9 mouse cellular contexts compared by ENCODE assay signal in the genomic region with DNA sequence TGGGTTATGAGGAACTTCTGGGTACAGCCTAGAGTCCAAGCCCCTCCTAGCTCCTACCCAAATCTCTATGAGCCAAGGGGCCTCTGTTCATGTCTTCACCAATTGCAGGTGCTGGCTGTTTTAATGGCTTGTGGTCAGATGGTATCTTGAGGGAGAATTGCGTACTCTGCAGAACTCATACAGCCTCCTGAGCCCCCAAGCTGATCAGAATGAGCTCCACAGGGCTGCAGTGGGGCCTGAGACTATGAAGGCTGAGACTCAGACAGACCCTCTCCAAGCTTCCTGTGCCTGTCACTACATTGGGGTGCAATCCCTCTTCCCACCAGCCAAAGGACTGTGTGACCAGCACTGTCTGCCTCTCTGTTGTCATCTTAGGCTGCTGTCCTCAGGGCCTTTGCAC. TPM values are rescaled to one million over a fixed set of nuclear protein-coding genes. Genes with fewer than 3 reads are reported as not detected.
DNase-seq lines count a peak whose midpoint lies in the region; ATAC-seq and TF ChIP-seq lines count a peak whose summit lies in the region.
"Had no signal": no experiment of that assay in that cellular context is flagged by ENCODE, and none has a peak within 500 bp of the region (broad histone marks: within the 10 kb centered on the region; RNA-seq: fewer than 3 reads in every experiment).

No protein-coding gene starts in this region.

- peak overlapping the region; percentile 88; the same call in 1 of the 2 replicates for H3K27ac ChIP-seq in kidney, embryonic 14.5 days (ENCODE audit: low read depth, low read length)
- no peak overlapping the region for H3K27ac ChIP-seq in kidney, adult 2 months (ENCODE audit: insufficient read depth, low read depth, low read length)
- peak overlapping the region; percentile 96 for H3K27ac ChIP-seq in embryonic facial prominence, embryonic 12.5 days
- H3K27ac ChIP-seq in hindbrain, embryonic 12.5 days = peak overlapping the region; percentile 95
- H3K27ac ChIP-seq in midbrain, embryonic 12.5 days (replicated peaks) = peak overlapping the region; percentile 97

- H3K4me3 ChIP-seq in kidney, embryonic 14.5 days (ENCODE audit: low read length) = no peak overlapping the region
- no peak overlapping the region for H3K4me3 ChIP-seq in kidney, adult 2 months (ENCODE audit: insufficient read depth, low read depth, low read length)
- H3K4me3 ChIP-seq in embryonic facial prominence, embryonic 12.5 days = no peak overlapping the region
- no peak overlapping the region for H3K4me3 ChIP-seq in hindbrain, embryonic 12.5 days
- no peak overlapping the region for H3K4me3 ChIP-seq in midbrain, embryonic 12.5 days

- H3K27me3 ChIP-seq in kidney, embryonic 14.5 days (ENCODE audit: control insufficient read depth, insufficient read depth, low read length) = peaks cover 18% of the 10 kb centered on the region
- H3K27me3 ChIP-seq in kidney, adult 2 months (replicated peaks; ENCODE audit: control insufficient read depth, insufficient read depth, low read length) = no peaks in the 10 kb centered on the region
- H3K27me3 ChIP-seq in embryonic facial prominence, embryonic 12.5 days = peaks cover 16% of the 10 kb centered on the region
- peaks cover under 1% of the 10 kb centered on the region; the same call in 1 of the 2 replicates for H3K27me3 ChIP-seq in hindbrain, embryonic 12.5 days
- H3K27me3 ChIP-seq in midbrain, embryonic 12.5 days = no peaks in the 10 kb centered on the region; the same call in 1 of the 2 replicates

- DNase-seq in kidney, adult 2 months = no peak
- no peak for DNase-seq in right cerebral cortex, postnatal 10 days (ENCODE audit: low spot score in 2 of 2)
- DNase-seq in cerebellum, postnatal 36 days = no peak
- no peak for DNase-seq in retina, postnatal 1 day

- H3K36me3 ChIP-seq in kidney, embryonic 14.5 days (ENCODE audit: control insufficient read depth, insufficient read depth, low read length) = no peaks in the 10 kb centered on the region
- no peaks in the 10 kb centered on the region for H3K36me3 ChIP-seq in kidney, adult 2 months (ENCODE audit: control insufficient read depth, insufficient read depth, low read length)
- H3K36me3 ChIP-seq in embryonic facial prominence, embryonic 12.5 days = no peaks in the 10 kb centered on the region
- H3K36me3 ChIP-seq in hindbrain, embryonic 12.5 days = no peaks in the 10 kb centered on the region
- no peaks in the 10 kb centered on the region for H3K36me3 ChIP-seq in midbrain, embryonic 12.5 days

- peaks cover 39% of the 10 kb centered on the region for H3K4me1 ChIP-seq in kidney, embryonic 14.5 days (ENCODE audit: control insufficient read depth, insufficient read depth, low read length)
- peaks cover 37% of the 10 kb centered on the region for H3K4me1 ChIP-seq in kidney, adult 2 months (ENCODE audit: control insufficient read depth, insufficient read depth, low read length)
- peaks cover 32% of the 10 kb centered on the region for H3K4me1 ChIP-seq in embryonic facial prominence, embryonic 12.5 days
- H3K4me1 ChIP-seq in hindbrain, embryonic 12.5 days = peaks cover 45% of the 10 kb centered on the region
- H3K4me1 ChIP-seq in midbrain, embryonic 12.5 days = peaks cover 36% of the 10 kb centered on the region

- WGBS in kidney, embryonic 14.5 days = 75% methylated on average over 1 of the region's 1 CpGs
- 84% methylated on average over 1 of the region's 1 CpGs for WGBS in kidney, adult 2 months
- WGBS in embryonic facial prominence, embryonic 12.5 days = 82% methylated on average over 1 of the region's 1 CpGs
- WGBS in hindbrain, embryonic 12.5 days = 85% methylated on average over 1 of the region's 1 CpGs
- WGBS in midbrain, embryonic 12.5 days = 91% methylated on average over 1 of the region's 1 CpGs

- TF ChIP-seq CTCF in kidney, adult 2 months (conservative IDR thresholded peaks at IDR 0.05; ENCODE audit: insufficient read depth, insufficient read length, low read depth, low read length) = no peak

- ATAC-seq in kidney, embryonic 14.5 days (ENCODE audit: low FRiP score, low TSS enrichment) = no peak
- no peak for ATAC-seq in embryonic facial prominence, embryonic 12.5 days (ENCODE audit: insufficient number of reproducible peaks, insufficient read depth, low FRiP score, low TSS enrichment)
- ATAC-seq in hindbrain, embryonic 12.5 days (ENCODE audit: low FRiP score) = no peak
- ATAC-seq in midbrain, embryonic 12.5 days (ENCODE audit: low FRiP score, low read depth) = no peak

- H3K9me3 ChIP-seq in kidney, embryonic 14.5 days (ENCODE audit: control insufficient read depth, low read length) = peaks cover 7% of the 10 kb centered on the region; the same call in 1 of the 2 replicates
- no peaks in the 10 kb centered on the region for H3K9me3 ChIP-seq in embryonic facial prominence, embryonic 12.5 days
- H3K9me3 ChIP-seq in hindbrain, embryonic 12.5 days (replicated peaks) = no peaks in the 10 kb centered on the region
- H3K9me3 ChIP-seq in midbrain, embryonic 12.5 days = peaks cover 6% of the 10 kb centered on the region; the same call in 1 of the 2 replicates

- TF ChIP-seq POLR2A in kidney, adult 2 months (IDR thresholded peaks at IDR 0.05; ENCODE audit: low read depth, low read length) = no peak

- H3K9ac ChIP-seq in kidney, embryonic 14.5 days (ENCODE audit: low read depth, low read length) = no peak overlapping the region
- no peak overlapping the region for H3K9ac ChIP-seq in embryonic facial prominence, embryonic 12.5 days
- H3K9ac ChIP-seq in hindbrain, embryonic 12.5 days = no peak overlapping the region
- H3K9ac ChIP-seq in midbrain, embryonic 12.5 days (replicated peaks) = no peak overlapping the region

- H3K4me2 ChIP-seq in kidney, embryonic 14.5 days (replicated peaks; ENCODE audit: low read depth, low read length) = no peak overlapping the region
- H3K4me2 ChIP-seq in embryonic facial prominence, embryonic 12.5 days (replicated peaks) = no peak overlapping the region
- 0 out of 2 replicates have a peak overlapping the region, but pooled peaks have one; percentile 55 for H3K4me2 ChIP-seq in hindbrain, embryonic 12.5 days (replicated peaks)
- H3K4me2 ChIP-seq in midbrain, embryonic 12.5 days (replicated peaks) = no peak overlapping the region

RNA-seq across cellular contexts. Expression of gene Pck1, which starts 19.5 kb away (rescaled TPM):
- polyA plus RNA-seq in kidney, embryonic 14.5 days (2014; fragmentation: Nextera tagmentation; extraction: Ambion mirVana) = 0.60 and 3.0 TPM in 2 replicates
- polyA plus RNA-seq in kidney, adult 2 months (2012; rRNA removed) = 648 and 871 TPM in 2 replicates
- polyA plus RNA-seq in embryonic facial prominence, embryonic 12.5 days (2016; fragmentation: Nextera tagmentation; extraction: Ambion mirVana) = 0.10 TPM in 1 of 2 replicates, not detected in the other
- polyA plus RNA-seq in hindbrain, embryonic 12.5 days (2016; fragmentation: Nextera tagmentation; extraction: Ambion mirVana) = not detected in 2 replicates
- polyA plus RNA-seq in midbrain, embryonic 12.5 days (2016; fragmentation: Nextera tagmentation; extraction: Ambion mirVana) = not detected in 2 replicates
- polyA plus RNA-seq: CD4-positive, CD25-positive, alpha-beta regulatory T cell, adult 4 months had no signal

RNA-seq across cellular contexts. Expression of gene Zbp1, which starts 46.3 kb away (rescaled TPM):
- polyA plus RNA-seq in kidney, embryonic 14.5 days (2014; fragmentation: Nextera tagmentation; extraction: Ambion mirVana) = 0.26 TPM in 1 of 2 replicates, not detected in the other
- 3.3 and 7.8 TPM in 2 replicates for polyA plus RNA-seq in kidney, adult 2 months (2012; rRNA removed)
- polyA plus RNA-seq in embryonic facial prominence, embryonic 12.5 days (2016; fragmentation: Nextera tagmentation; extraction: Ambion mirVana) = 0.39 TPM in 1 of 2 replicates, not detected in the other
- polyA plus RNA-seq in hindbrain, embryonic 12.5 days (2016; fragmentation: Nextera tagmentation; extraction: Ambion mirVana) = 0.28 TPM in 1 of 2 replicates, not detected in the other
- 0.63 and 0.80 TPM in 2 replicates for polyA plus RNA-seq in midbrain, embryonic 12.5 days (2016; fragmentation: Nextera tagmentation; extraction: Ambion mirVana)

RNA-seq across cellular contexts. Expression of gene Ctcfl, which starts 53.1 kb away (rescaled TPM):
- 0.07 and 0.08 TPM in 2 replicates for polyA plus RNA-seq in kidney, embryonic 14.5 days (2014; fragmentation: Nextera tagmentation; extraction: Ambion mirVana)
- polyA plus RNA-seq in kidney, adult 2 months (2012; rRNA removed) = 0.03 TPM in 2 replicates
- 0.12 TPM in 1 of 2 replicates, not detected in the other for polyA plus RNA-seq in embryonic facial prominence, embryonic 12.5 days (2016; fragmentation: Nextera tagmentation; extraction: Ambion mirVana)
- polyA plus RNA-seq in hindbrain, embryonic 12.5 days (2016; fragmentation: Nextera tagmentation; extraction: Ambion mirVana) = 0.14 TPM in 2 replicates
- polyA plus RNA-seq in midbrain, embryonic 12.5 days (2016; fragmentation: Nextera tagmentation; extraction: Ambion mirVana) = 0.07 TPM in 1 of 2 replicates, not detected in the other
- polyA plus RNA-seq: CD4-positive, CD25-positive, alpha-beta regulatory T cell, adult 4 months had no signal

Comparison
In these comparisons a context has a peak if more than half of its experiments do, and no peak if none do; other contexts are left out.
1. RNA of gene Pck1, which starts 19.5 kb away (polyA plus RNA-seq): 648 to 871 TPM in kidney, adult 2 months; 0.60 to 3.0 TPM in kidney, embryonic 14.5 days, not detected in midbrain, embryonic 12.5 days, 0.10 TPM in embryonic facial prominence, embryonic 12.5 days and not detected in hindbrain, embryonic 12.5 days; every median in the first group is over 100 times any median in the second.